Mouse (Mus musculus) bone marrow macrophage, adult 2 months (primary cell): ENCODE data around the gene Qtrt2.

Experiments
- CTCF ChIP-seq: IDR thresholded peaks from 2 replicates; pipeline ENCODE4 v1.5.1; 2012; ENCODE audit warnings: low read depth, mild to moderate bottlenecking, low read length, moderate library complexity
- POLR2A ChIP-seq: IDR thresholded peaks from 2 replicates; pipeline ENCODE4 v1.6.1; 2012; ENCODE audit warnings: mild to moderate bottlenecking, low read depth, low read length, borderline replicate concordance

- TF ChIP-seq CTCF, result no peak
- no peak for TF ChIP-seq POLR2A
Observed at GRCm38 (mm10) chr16:43954913-43955312, 28.3 kb upstream of the Qtrt2 start.
